Mouse (Mus musculus) small intestine, adult 2 months (tissue): ENCODE measurements around the gene Aspm. TPM values are rescaled to one million over a fixed set of nuclear protein-coding genes. Genes with fewer than 3 reads are reported as not detected.
"Not testable (repeated sequence)": the region's sequence is repeated elsewhere in the genome, so short reads cannot be mapped to it uniquely, and the experiment has no call there.

Source experiments
- H3K27ac ChIP-seq: fragments of 200-500 bp; 2 replicates; pipeline ENCODE4 v1.5.1; 2012; ENCODE audit warnings: low read depth, low read length, control low read depth, inconsistent platforms; ENCODE audit not compliant: insufficient read depth
- H3K27me3 ChIP-seq: fragments of 200-500 bp; 2 replicates; pipeline ENCODE4 v1.6.1; 2012; ENCODE audit warnings: mild to moderate bottlenecking, moderate library complexity, low read length, inconsistent platforms; ENCODE audit not compliant: control insufficient read depth, insufficient read depth
- H3K36me3 ChIP-seq: fragments of 200-500 bp; 2 replicates; pipeline ENCODE4 v1.6.1; 2012; ENCODE audit warnings: mild to moderate bottlenecking, low read length, control low read depth, inconsistent platforms; ENCODE audit not compliant: control insufficient read depth, insufficient read depth
- H3K4me1 ChIP-seq: fragments of 200-500 bp; 2 replicates; pipeline ENCODE4 v1.6.1; 2012; ENCODE audit warnings: low read length, inconsistent platforms, mixed read lengths; ENCODE audit not compliant: control insufficient read depth, insufficient read depth, insufficient read length
- H3K4me3 ChIP-seq: fragments of 200-500 bp; 2 replicates; pipeline ENCODE4 v1.5.1; 2012; ENCODE audit warnings: low read depth, mild to moderate bottlenecking, control low read depth, inconsistent platforms, low read length, moderate library complexity
- CTCF ChIP-seq: fragments of 200-500 bp; IDR thresholded peaks from 2 replicates; pipeline ENCODE4 v1.5.1; 2012; ENCODE audit warnings: low read depth, mild to moderate bottlenecking, control low read depth, inconsistent platforms, low read length, moderate library complexity, mixed read lengths; ENCODE audit not compliant: insufficient replicate concordance, insufficient read length; ENCODE audit errors: extremely low read depth
- POLR2A ChIP-seq: fragments of 200-500 bp; IDR thresholded peaks from 2 replicates; pipeline ENCODE4 v1.6.1; 2012; ENCODE audit warnings: low read depth, mild to moderate bottlenecking, control low read depth, inconsistent platforms, low read length, moderate library complexity
- WGBS: fragments of 180-500 bp; shearing (Covaris S2); methylation state at CpG from one replicate; pipeline ENCODE4 v1.1.7; 2018; 5-methylcytosine and 5-hydroxymethylcytosine counted together
- polyA plus RNA-seq: library from polyadenylated mRNA; depleted of rRNA; stranded (reverse); fragments of >200 nt; gene quantifications from 2 replicates; pipeline ENCODE4 v1.2.3, GENCODE M21; 2012

The Aspm gene
- polyA plus RNA-seq, 1 experiment: 0.41 TPM

GRCm38 (mm10) chr1:139422941-139423340, 31.6 kb upstream of the Aspm start:
- Histone ChIP-seq H3K27me3 (no peaks in the 10 kb centered on the region), H3K27ac (no peak overlapping the region), H3K4me1 (peaks cover 13% of the 10 kb centered on the region), H3K36me3 (no peaks in the 10 kb centered on the region), H3K4me3 (peak overlapping the region; percentile 94; the same call in 1 of the 2 replicates)
- TF ChIP-seq POLR2A (no peak), CTCF (no peak)
- WGBS: 5% methylated on average over 10 of the region's 10 CpGs

GRCm38 (mm10) chr1:139423931-139424330, 30.6 kb upstream of the Aspm start:
- H3K27me3 ChIP-seq: no peaks in the 10 kb centered on the region
- H3K27ac ChIP-seq: no peak overlapping the region
- H3K4me3 ChIP-seq: peak overlapping the region; percentile 17; the same call in 1 of the 2 replicates
- TF ChIP-seq CTCF (no peak), POLR2A (no peak)
- 55% methylated on average over 10 of the region's 10 CpGs for WGBS
- H3K36me3 ChIP-seq: peaks cover under 1% of the 10 kb centered on the region; the same call in 1 of the 2 replicates
- H3K4me1 ChIP-seq: peaks cover 13% of the 10 kb centered on the region

DNA sequence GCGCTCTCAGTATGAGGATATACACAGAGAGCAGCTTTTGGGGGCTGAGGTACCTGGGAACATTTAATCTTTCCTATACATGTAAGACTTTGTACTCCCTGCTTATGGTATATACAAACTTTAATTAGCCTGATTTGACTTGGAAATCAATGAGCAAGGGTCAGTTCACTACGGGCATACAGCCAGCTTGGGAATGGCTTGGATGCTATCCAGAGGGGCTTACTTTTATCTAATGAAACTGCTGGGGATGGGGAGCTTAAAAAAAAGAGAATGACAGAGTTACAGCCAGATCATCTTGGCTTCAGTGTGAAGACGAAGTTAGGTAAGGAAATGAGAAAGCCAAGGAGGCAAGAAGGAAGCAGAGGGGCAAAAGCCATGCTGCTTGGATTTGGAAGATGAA, 29.6 kb upstream of the Aspm start:
- 26% methylated on average over 3 of the region's 3 CpGs for WGBS

DNA sequence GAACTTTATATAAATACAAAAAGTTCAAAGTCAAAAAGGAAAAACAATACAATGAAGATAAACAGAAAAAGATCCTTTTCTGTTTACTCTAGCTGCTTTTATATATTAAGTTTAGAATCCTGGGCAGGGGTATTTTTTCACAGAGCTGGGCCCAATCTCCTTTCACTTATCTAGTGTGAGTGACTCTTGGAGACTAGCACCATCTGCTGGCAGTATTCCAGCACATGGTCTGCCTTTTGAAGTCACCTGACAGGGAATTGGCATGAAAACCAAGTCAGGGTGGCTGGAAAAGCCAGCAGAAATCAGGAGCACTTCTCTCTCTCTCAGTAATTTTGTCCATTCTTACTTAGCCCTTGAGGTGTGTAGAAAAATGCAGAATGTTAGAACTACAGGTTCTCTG, 16.2 kb upstream of the Aspm start:
- Histone ChIP-seq H3K36me3 (peaks cover 34% of the 10 kb centered on the region), H3K27ac (no peak overlapping the region), H3K4me3 (no peak overlapping the region), H3K27me3 (no peaks in the 10 kb centered on the region), H3K4me1 (no peaks in the 10 kb centered on the region)
- no peak for TF ChIP-seq POLR2A

More for the DNA sequence above, 29.6 kb upstream of the Aspm start:
- no peaks in the 10 kb centered on the region for H3K27me3 ChIP-seq
- peaks cover 7% of the 10 kb centered on the region for H3K36me3 ChIP-seq
- no peak overlapping the region for H3K4me3 ChIP-seq
- H3K4me1 ChIP-seq: peaks cover 13% of the 10 kb centered on the region
- no peak for TF ChIP-seq POLR2A
- no peak overlapping the region for H3K27ac ChIP-seq

- not testable (repeated sequence) for H3K4me3 ChIP-seq, H3K27ac ChIP-seq, H3K4me1 ChIP-seq, H3K27me3 ChIP-seq
- peaks cover 30% of the 10 kb centered on the region for H3K36me3 ChIP-seq
- WGBS: 77% methylated on average over 9 of the region's 9 CpGs
Observed at GRCm38 (mm10) chr1:139443103-139443502, 11.5 kb upstream of the Aspm start.

GRCm38 (mm10) chr1:139455226-139455869, 776 bp downstream of the Aspm start:
- TF ChIP-seq CTCF: no peak
- TF ChIP-seq POLR2A: no peak
- no peaks in the 10 kb centered on the region for H3K27me3 ChIP-seq
- under 1% methylated on average over 17 of the region's 17 CpGs for WGBS
- peak overlapping the region; percentile 74 for H3K4me3 ChIP-seq
- H3K36me3 ChIP-seq: peaks cover 1% of the 10 kb centered on the region; the same call in 1 of the 2 replicates
- H3K27ac ChIP-seq: no peak overlapping the region
- peaks cover 5% of the 10 kb centered on the region for H3K4me1 ChIP-seq

GRCm38 (mm10) chr1:139460807-139461206, 6.2 kb downstream of the Aspm start:
- H3K27me3 ChIP-seq: no peaks in the 10 kb centered on the region
- H3K36me3 ChIP-seq: peaks cover 9% of the 10 kb centered on the region
- no peak overlapping the region for H3K27ac ChIP-seq
- 86% methylated on average over 5 of the region's 5 CpGs for WGBS
- no peak for TF ChIP-seq CTCF
- no peak for TF ChIP-seq POLR2A
- no peaks in the 10 kb centered on the region for H3K4me1 ChIP-seq
- H3K4me3 ChIP-seq: no peak overlapping the region

DNA sequence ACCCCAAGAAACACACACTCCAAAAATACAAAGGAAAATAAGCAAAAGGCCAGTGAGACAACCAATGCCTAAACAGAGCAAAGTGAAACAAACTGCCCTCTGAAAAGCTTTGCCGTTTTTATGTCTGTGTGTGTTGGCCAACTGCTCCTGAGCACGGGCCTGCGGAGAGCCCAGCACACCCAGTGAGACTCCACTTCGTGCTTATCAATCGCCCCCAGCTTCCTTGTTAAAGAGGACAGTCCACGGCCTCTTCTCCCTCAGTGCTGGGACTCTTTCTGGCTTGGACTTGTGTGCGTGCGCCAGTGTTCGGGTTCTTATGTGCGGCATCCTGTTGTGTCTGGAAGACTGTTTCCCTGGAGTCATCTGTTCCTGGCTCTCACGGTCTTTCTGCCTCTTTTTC, 11.4 kb downstream of the Aspm start:
- Histone ChIP-seq H3K27ac (no peak overlapping the region), H3K36me3 (peaks cover 13% of the 10 kb centered on the region)
- TF ChIP-seq CTCF (no peak), POLR2A (no peak)

More for the DNA sequence above, 11.4 kb downstream of the Aspm start:
- no peak overlapping the region for H3K4me3 ChIP-seq
- WGBS: 93% methylated on average over 11 of the region's 11 CpGs
- H3K27me3 ChIP-seq: no peaks in the 10 kb centered on the region
- no peaks in the 10 kb centered on the region for H3K4me1 ChIP-seq
